Mouse (Mus musculus): ENCODE data around the gene Urgcp.

The Urgcp gene

GRCm38 (mm10) chr11:5787671-5788055, 25.5 kb upstream of the Urgcp start:
- in situ Hi-C loops (cut with MboI; ENCODE audit: low sequenced_read_pairs), result no loop called here

DNA sequence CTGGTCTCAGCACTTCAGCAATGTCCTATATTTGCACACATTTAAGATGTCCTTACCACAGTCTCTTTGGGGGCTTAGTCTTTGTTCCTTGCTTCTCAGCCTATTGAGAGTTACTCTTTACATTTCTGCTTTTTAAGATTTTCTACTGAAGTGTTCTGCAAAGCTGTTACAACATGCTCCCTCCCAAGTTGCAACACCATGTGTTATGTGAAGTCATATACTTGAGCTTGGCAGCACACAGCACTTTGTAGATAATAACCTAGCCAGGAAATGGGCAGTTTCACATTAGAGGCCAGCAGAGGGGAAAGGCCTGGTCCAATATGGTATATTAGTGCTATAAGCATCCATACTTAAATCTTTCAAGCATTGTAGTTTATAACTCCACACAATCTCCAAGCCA, 23.6 kb upstream of the Urgcp start:
- in situ Hi-C loops (cut with MboI; ENCODE audit: low sequenced_read_pairs), result no loop called here

- in situ Hi-C loops (cut with MboI; ENCODE audit: low sequenced_read_pairs), result no loop called here
Observed at GRCm38 (mm10) chr11:5782199-5782944, 20.2 kb upstream of the Urgcp start.

DNA sequence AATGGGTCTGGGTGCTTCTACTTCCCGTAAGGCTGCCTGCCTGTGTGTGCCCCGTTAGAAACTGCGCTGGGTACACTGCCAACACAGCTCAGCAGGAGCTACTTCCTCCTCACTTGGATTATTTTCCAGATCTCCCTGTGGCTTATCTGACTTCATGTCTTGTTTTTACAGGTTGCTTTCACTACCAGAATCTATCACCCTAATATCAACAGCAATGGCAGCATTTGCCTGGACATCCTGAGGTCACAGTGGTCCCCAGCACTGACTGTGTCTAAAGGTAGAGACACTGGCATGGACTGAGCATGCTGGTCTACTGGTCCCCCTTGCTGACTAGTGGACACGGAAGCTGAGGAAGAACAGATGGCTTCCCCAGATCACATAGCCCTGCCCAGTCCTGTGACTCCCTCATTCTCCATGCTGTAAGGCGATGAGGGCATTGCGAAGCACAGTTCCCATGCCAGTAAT, 17.9 kb upstream of the Urgcp start:
- in situ Hi-C loops (cut with MboI; ENCODE audit: low sequenced_read_pairs), result no loop called here

DNA sequence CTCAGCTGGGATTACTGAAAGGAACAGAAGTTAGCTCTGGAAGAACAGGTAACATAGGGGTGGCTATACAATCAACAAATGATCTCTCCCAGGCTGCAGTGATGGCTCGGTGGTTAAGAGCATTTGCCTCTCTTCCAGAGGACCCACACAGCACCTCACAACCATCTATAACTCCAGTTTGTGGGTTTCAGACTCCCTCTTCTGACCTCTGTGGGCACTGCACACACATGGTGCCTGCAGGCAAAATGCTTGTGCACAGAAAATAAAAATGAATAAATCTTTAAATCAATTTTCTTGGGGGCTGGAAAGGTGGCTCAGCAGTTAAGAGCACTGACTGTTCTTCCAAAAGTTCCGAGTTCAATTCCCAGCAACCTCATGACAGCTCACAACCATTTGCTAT, 16.3 kb upstream of the Urgcp start:
- in situ Hi-C loops (cut with MboI; ENCODE audit: low sequenced_read_pairs), result loop anchor here (10.0 kb wide), 1 partner anchor 294 kb away; no protein-coding TSS in a partner anchor

DNA sequence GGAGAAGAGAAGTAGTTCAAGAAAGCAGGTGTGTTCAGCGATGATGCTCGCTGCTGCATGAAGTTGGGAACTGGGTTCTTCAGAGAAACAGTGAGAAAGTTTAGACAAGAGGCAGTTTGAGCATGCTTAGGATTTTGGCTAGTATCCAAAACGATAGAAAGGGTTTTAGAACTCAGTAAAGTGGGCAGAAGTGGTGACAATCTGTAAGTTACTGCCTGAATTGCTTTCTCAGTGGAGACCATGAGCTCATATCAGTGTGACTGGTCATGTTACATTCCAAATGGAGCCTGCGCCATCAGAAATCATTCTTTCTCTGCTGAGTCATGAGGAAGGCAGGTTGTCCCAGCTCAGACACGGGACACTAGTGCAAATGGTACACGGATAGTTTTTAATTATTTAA, 3.8 kb upstream of the Urgcp start:
- in situ Hi-C loops (cut with MboI; ENCODE audit: low sequenced_read_pairs), result no loop called here

DNA sequence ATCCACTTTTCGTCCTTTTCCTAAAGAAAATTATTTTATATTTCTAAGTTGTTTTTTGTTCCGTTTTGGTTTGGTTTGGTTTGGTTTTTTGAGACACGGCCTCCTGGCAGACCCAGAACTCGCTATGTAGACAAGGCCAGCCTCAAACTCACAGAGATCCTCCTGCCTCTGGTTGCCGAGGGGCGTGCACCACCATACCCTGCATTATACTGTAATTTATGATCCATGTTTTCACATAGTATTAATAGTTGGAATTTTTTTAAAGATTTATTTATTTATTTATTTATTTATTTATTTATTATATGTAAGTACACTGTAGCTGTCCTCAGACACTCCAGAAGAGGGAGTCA, 432 bp upstream of the Urgcp start:
- in situ Hi-C loops (cut with MboI; ENCODE audit: low sequenced_read_pairs), result no loop called here

DNA sequence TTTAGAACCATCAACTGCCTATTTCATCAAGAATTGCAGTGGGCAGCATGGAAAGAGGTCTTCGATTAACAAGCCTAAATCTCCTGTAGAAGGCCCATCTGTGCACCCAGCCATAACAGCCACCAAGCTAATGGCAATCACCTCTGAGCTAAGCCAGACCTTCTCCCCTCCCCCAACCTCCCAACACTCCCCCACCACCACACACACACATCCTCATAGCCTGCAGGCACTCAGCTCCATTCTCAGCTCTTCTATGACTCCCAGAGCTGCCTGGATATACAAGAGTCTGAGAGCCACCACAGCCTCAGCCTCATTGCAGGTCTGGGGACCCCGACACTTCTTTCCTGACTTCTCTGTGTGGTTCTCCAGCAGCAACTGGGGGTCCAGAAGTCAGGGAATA, 8.4 kb downstream of the Urgcp start:
- in situ Hi-C loops (cut with MboI; ENCODE audit: low sequenced_read_pairs), result no loop called here

- in situ Hi-C loops (cut with MboI; ENCODE audit: low sequenced_read_pairs), result no loop called here
Observed at GRCm38 (mm10) chr11:5744951-5745350, 17.2 kb downstream of the Urgcp start.

- in situ Hi-C loops (cut with MboI; ENCODE audit: low sequenced_read_pairs), result no loop called here
Observed at GRCm38 (mm10) chr11:5742106-5742505, 20.1 kb downstream of the Urgcp start.

DNA sequence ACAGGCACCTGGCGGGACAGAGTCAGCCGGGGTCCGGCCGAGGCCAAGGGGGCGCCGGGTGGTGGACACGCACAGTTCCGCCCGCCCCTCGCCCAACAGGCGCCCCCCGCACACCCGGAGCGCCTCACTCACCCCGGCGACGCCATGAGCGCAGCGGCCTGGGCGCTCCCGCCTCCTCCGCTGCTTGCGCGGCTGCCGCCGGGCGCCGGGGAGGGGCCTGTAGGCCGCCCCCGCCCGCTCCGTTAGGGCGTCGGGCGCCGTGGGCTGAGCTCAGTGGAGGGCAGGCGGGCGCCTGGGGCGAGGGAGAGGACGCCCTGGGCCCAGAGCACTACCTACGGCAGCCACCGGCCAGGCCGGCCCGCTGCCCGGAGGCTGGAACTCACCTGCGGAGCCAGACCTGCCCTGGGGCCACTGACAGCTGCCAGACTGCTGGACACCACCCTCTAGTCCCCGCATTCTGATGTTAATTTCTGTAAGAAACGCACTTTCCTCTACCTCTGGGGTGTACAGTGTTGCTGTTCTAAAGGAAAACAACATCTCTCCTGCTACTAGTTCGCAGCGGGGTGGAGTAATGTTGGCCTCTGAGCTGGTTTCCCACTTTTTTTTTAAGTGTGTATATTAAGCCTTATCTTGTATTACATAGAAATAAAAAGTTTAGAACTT, 21.1 kb downstream of the Urgcp start:
- in situ Hi-C loops (cut with MboI; ENCODE audit: low sequenced_read_pairs), result no loop called here

DNA sequence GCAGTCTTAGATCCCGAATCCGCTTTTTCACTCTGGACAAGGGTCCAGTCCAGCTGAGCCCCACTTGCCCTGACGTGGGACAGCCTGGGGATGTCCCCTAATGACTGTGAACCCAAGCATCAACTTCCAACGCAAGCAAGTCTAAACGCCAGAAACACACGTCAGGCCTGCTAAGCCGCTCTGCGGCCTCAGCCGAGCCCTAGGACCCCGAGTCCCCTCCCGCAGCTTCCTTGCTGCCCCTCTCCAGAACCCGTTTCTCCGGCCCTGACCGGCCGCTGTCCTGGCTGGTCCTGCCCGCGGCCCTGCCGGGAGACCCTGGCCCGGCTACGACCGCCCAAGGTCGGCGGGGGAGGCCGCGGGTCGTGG, 21.6 kb downstream of the Urgcp start:
- in situ Hi-C loops (cut with MboI; ENCODE audit: low sequenced_read_pairs), result no loop called here

DNA sequence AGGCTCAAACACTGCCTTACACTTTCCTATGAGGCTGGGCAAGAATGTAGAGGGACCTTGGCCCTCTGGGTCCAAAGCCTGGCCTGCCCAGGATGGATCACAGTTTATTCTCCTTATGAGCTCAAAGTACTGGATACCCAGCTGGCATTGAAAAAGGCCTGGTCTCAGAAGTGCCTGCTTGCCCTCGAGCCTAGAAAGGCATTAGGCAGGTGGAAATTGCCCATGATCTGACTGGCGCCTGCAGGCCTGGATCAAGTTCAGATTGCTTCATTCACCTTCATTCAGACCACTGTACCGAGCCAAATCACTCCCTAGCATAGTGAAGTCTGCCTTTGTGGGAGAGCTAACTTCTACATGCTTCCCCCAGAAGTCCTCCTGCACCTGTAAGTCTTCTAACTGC, 22.3 kb downstream of the Urgcp start:
- in situ Hi-C loops (cut with MboI; ENCODE audit: low sequenced_read_pairs), result no loop called here

- in situ Hi-C loops (cut with MboI; ENCODE audit: low sequenced_read_pairs), result no loop called here
Observed at GRCm38 (mm10) chr11:5738888-5739632, 23.1 kb downstream of the Urgcp start.

DNA sequence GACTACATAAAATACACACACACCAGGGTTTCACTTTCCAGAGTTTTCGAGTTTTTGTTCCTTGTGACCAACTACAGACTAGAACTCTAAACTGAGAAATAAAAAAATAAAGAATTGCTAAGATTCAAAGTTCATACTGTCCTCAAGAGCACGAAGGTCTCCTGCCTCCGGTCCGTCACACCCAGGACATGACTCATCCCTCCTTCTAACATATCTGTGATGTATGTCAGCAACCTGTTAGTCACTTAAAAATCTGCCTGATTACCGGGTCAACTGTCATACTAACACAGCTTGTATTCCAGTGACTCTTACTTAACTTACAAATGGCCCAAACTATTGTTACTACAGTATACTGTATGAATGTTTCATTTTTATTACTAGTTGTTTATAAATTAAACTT, 25.0 kb downstream of the Urgcp start:
- in situ Hi-C loops (cut with MboI; ENCODE audit: low sequenced_read_pairs), result no loop called here

- in situ Hi-C loops (cut with MboI; ENCODE audit: low sequenced_read_pairs), result no loop called here
Observed at GRCm38 (mm10) chr11:5734323-5734722, 27.9 kb downstream of the Urgcp start.

DNA sequence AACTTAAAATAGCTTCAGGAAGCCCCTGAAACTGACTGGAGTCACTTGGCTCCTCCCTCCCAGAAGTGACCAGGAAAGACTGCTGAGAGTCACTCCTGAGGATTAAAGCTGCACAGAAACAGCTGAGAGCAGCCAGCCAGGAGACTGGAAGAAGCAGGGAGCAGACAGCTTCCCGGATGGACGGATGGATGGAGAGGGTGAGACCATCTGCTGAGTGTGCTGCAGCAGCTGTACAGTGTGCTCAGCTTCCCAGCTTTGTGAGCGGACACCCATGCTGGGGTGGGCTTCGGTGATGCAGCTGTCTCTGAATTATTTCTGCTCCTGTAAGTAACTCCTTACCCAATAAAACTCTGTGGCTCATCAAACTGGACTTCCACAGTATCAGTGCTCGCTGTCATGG, 29.8 kb downstream of the Urgcp start:
- in situ Hi-C loops (cut with MboI; ENCODE audit: low sequenced_read_pairs), result no loop called here

- in situ Hi-C loops (cut with MboI; ENCODE audit: low sequenced_read_pairs), result no loop called here
Observed at GRCm38 (mm10) chr11:5729582-5729981, 32.6 kb downstream of the Urgcp start.

GRCm38 (mm10) chr11:5718611-5719354, 43.4 kb downstream of the Urgcp start:
- in situ Hi-C loops (cut with MboI; ENCODE audit: low sequenced_read_pairs), result no loop called here

GRCm38 (mm10) chr11:5716938-5717705, 45.1 kb downstream of the Urgcp start:
- in situ Hi-C loops (cut with MboI; ENCODE audit: low sequenced_read_pairs), result no loop called here

DNA sequence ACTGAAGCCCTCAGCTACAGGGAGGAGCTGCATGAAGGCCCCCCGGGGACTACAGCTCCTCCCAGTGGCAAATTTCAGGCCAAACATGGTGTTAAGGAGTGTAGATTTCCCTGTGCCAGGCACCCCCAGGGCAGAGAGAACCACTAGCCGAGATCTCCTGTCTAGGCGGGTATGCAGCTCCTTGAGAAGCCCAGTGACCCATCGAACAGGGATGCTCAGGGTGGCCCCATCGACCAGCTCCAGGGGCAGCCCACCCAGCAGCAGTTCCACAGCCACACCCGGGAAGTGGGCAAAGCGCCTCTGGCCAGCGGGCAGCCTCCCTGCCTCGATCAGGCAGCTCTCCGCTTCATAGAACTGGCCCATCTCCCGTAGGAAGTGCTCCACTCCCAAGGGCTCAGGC, 45.9 kb downstream of the Urgcp start:
- in situ Hi-C loops (cut with MboI; ENCODE audit: low sequenced_read_pairs), result no loop called here

Data from CH12F3 (cell line).